Mouse (Mus musculus) hindbrain, postnatal 0 days (tissue): ENCODE data around the gene Ttc24. TPM values are rescaled to one million over a fixed set of nuclear protein-coding genes. Genes with fewer than 3 reads are reported as not detected.

Experiments used
- ATAC-seq: fragments of 200-750 bp; cut with Nextera tagmentation; 2 replicates; pipeline ENCODE4 v1.8.0; 2017; ENCODE audit warnings: mild to moderate bottlenecking, moderate TSS enrichment, moderate library complexity
- DNase-seq: peaks from one replicate; pipeline ENCODE4 v3.0.0-alpha.2; 2015; ENCODE audit warnings: low spot score
- H3K27ac ChIP-seq: fragments of 300-500 bp; sonication (generic); 2 replicates; pipeline ENCODE4 v1.5.1; 2014; ENCODE audit warnings: mild to moderate bottlenecking
- H3K27me3 ChIP-seq: fragments of 300-500 bp; sonication (generic); 2 replicates; pipeline ENCODE4 v1.6.1; 2014; ENCODE audit warnings: low read length, mixed read lengths; ENCODE audit not compliant: insufficient read depth
- H3K36me3 ChIP-seq: fragments of 300-500 bp; sonication (generic); 2 replicates; pipeline ENCODE4 v1.6.1; 2014; ENCODE audit warnings: low read length, mixed read lengths; ENCODE audit not compliant: insufficient read depth
- H3K4me1 ChIP-seq: fragments of 300-500 bp; sonication (generic); 2 replicates; pipeline ENCODE4 v1.6.1; 2014; ENCODE audit warnings: antibody characterized with exemption, low read length, mixed read lengths; ENCODE audit not compliant: insufficient read depth
- H3K4me2 ChIP-seq: fragments of 300-500 bp; sonication (generic); 2 replicates; pipeline ENCODE4 v1.6.1; 2014; ENCODE audit warnings: low read depth, mild to moderate bottlenecking, low read length, moderate library complexity, mixed read lengths
- H3K4me3 ChIP-seq: fragments of 300-500 bp; sonication (generic); 2 replicates; pipeline ENCODE4 v1.5.1; 2014; ENCODE audit warnings: low read length
- H3K9ac ChIP-seq: fragments of 300-500 bp; sonication (generic); replicated peaks from 2 replicates; pipeline ENCODE4 v1.6.1; 2014; ENCODE audit warnings: mild to moderate bottlenecking, low read length, moderate library complexity, mixed read lengths
- H3K9me3 ChIP-seq: fragments of 300-500 bp; sonication (generic); 2 replicates; pipeline ENCODE4 v1.6.1; 2016; ENCODE audit warnings: low read length, mixed read lengths
- CTCF ChIP-seq: IDR thresholded peaks from 2 replicates; pipeline ENCODE4 v1.5.1; 2016; ENCODE audit warnings: antibody characterized with exemption, control low read depth, low read depth
- WGBS: fragments of 180-500 bp; shearing (Covaris S2); extraction: QIAGEN DNeasy Blood & Tissue Kit; methylation state at CpG from one replicate; pipeline ENCODE4 v1.1.7; 2014; 5-methylcytosine and 5-hydroxymethylcytosine counted together
- polyA plus RNA-seq: library from polyadenylated mRNA; unstranded; fragments of >200 nt; fragmentation: Nextera tagmentation; extraction: Ambion mirVana; gene quantifications from 2 replicates; pipeline ENCODE4 v1.2.1, GENCODE M21; 2015
- total RNA-seq: library from RNA; depleted of rRNA; stranded (reverse); fragments of >200 nt; gene quantifications from 2 replicates; pipeline ENCODE4 v1.2.3, GENCODE M21; 2014

Ttc24 gene
- total and polyA plus RNA-seq, 2 experiments from 2014 or later, result not detected

DNA sequence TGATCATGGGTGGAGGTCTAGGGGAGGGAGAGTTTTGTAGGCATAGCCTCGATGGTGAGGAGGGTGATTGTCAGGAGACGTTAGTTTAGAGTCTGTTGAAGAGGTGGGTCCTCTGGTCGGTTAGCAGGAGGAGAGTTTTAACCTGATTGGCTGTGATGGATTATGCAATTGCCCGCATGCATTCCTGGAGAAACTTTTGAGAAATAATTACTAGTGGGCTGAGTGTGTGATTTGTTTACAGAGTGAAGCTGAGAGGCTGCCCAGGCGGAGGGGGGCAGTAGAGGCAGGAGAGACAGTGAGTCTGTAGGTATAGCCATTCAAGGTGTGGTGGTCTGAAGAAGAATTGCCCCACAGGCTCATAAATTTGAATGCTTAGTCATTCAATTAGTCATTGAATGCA, 44.6 kb downstream of the Ttc24 start:
- Histone ChIP-seq H3K4me1 (no peaks in the 10 kb centered on the region), H3K27ac (no peak overlapping the region), H3K9ac (no peak overlapping the region), H3K27me3 (no peaks in the 10 kb centered on the region), H3K4me2 (no peak overlapping the region), H3K9me3 (no peaks in the 10 kb centered on the region), H3K36me3 (no peaks in the 10 kb centered on the region), H3K4me3 (no peak overlapping the region)
- ATAC-seq (no peak), DNase-seq (no peak)
- TF ChIP-seq CTCF, result no peak
- WGBS, result 77% methylated on average over 5 of the region's 5 CpGs

DNA sequence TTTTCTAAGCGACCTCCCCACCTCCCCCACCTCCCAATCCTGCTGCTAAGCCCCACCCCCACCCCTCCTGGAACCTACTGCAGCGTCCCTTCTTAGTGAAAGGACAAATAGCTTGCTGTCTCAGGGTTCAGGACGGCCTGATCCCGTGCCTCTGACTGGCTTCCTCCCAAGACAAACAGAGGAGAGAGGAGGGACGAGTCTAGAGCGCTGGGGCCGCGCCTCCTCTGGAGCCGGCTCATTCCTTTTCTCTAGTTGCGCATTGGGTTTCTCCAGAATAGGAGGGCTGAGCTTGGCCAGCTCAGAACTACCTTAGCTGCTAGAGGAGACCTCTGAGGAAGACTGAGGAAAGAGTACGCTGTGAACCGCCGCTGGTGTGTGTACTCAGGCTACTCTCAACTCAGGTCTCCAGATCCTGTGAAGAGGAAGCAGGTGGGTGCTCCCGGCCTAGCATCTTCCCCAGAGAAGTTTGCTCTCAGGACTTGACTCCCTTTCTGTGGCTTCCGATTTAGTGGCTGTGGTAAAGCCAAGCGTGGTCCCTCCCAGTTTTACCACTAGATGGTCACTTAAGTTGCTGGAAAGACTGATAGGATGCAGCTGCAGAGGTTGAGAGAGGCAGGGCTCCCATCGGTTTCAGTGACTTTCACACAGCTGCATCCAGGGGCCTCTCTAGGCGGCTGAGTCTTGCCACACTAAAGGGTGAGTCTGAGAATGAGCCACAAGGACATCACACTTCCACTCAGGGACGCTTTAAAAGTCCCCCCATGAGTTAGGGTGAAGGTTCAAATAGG, 47.3 kb downstream of the Ttc24 start:
- DNase-seq (peak; percentile 38), ATAC-seq (peak; percentile 45; the same call in 1 of the 2 replicates)
- TF ChIP-seq CTCF, result no peak
- H3K36me3 ChIP-seq, result no peaks in the 10 kb centered on the region
- no peak overlapping the region for H3K4me2 ChIP-seq
- no peaks in the 10 kb centered on the region for H3K27me3 ChIP-seq
- no peak overlapping the region for H3K4me3 ChIP-seq
- no peaks in the 10 kb centered on the region for H3K9me3 ChIP-seq
- H3K9ac ChIP-seq, result no peak overlapping the region
- H3K27ac ChIP-seq, result no peak overlapping the region
- no peaks in the 10 kb centered on the region for H3K4me1 ChIP-seq
- 18% methylated on average over 19 of the region's 19 CpGs for WGBS

DNA sequence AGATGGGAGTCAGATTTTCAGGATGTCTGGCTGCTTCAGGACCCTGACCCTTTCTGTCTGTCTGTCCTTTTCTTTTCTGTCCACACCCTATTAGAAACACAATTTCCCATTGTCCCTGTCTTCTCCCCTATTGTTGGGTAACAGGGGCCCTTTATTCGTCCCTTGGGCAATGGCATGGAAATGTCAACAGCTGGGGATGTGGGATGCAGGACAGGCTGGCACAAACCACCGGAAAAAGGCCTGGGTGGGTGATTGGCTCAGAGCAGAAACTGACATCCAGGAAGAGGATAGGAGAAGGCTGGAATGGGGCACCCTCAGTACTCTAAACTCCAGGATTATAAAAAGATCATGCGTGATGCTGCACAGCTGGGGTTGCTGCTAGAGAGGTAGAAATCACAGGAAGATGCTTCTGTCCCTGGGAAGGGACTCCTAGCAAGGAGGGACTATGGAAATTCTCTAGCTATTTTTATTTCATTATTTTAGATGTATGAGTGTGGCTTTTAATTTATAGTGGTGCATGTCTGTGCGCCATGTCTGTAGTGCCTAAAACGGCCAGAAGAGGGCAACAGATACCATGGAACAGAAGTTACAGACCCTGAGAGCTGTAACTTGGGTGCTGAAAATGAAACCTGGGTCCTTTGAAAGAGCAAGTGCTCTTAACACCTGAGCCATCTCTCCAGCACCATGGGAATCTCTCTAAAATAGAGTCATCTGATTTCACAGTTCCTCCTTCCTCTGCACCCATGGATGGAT, 50.5 kb downstream of the Ttc24 start, which contains the start of gene Hapln2:
TSS of gene Hapln2 (minus strand) at position 150 of the 753 bp plus-strand sequence.
- H3K27ac ChIP-seq, result no peak within 1 kb of the TSS
- ATAC-seq, result no peak
- DNase-seq, result no peak
- peak; percentile 57 for TF ChIP-seq CTCF
- no peak within 1 kb of the TSS for H3K9ac ChIP-seq
- no peaks in the 10 kb centered on the region for H3K9me3 ChIP-seq
- H3K4me2 ChIP-seq, result no peak within 1 kb of the TSS
- H3K36me3 ChIP-seq, result no peaks in the 10 kb centered on the region
- 41% methylated on average over 5 of the region's 5 CpGs for WGBS
- no peak within 1 kb of the TSS for H3K4me3 ChIP-seq
- peaks cover 6% of the 10 kb centered on the region; the same call in 1 of the 2 replicates for H3K4me1 ChIP-seq
- peaks cover 11% of the 10 kb centered on the region for H3K27me3 ChIP-seq

DNA sequence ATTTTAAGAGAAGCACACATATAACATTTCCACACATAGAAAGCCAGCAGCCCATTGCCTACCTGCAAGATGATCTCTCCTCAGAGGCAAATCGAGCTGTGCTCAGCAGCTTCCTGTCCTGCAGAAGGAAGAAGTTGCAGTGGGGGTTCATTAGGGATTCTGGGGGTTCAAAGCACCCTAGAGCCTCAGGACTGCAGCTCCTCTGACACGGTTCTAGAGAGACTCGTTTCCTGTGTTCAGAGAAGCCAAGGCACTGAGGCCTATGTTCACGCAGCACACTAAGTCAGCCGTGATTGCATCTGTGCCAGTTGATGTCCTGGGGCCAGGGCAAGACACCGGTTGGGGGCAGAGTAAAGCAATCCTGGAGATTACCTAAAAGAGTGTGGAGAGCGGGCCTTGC, 51.3 kb downstream of the Ttc24 start:
- ATAC-seq (no peak), DNase-seq (no peak)
- H3K9me3 ChIP-seq, result no peaks in the 10 kb centered on the region
- WGBS, result 61% methylated on average over 7 of the region's 7 CpGs
- no peak overlapping the region for H3K27ac ChIP-seq
- no peak overlapping the region for H3K4me2 ChIP-seq
- H3K4me1 ChIP-seq, result peaks cover 6% of the 10 kb centered on the region; the same call in 1 of the 2 replicates
- no peaks in the 10 kb centered on the region for H3K36me3 ChIP-seq
- no peak overlapping the region for H3K9ac ChIP-seq
- H3K27me3 ChIP-seq, result peaks cover 15% of the 10 kb centered on the region
- no peak overlapping the region for H3K4me3 ChIP-seq
- TF ChIP-seq CTCF, result no peak

DNA sequence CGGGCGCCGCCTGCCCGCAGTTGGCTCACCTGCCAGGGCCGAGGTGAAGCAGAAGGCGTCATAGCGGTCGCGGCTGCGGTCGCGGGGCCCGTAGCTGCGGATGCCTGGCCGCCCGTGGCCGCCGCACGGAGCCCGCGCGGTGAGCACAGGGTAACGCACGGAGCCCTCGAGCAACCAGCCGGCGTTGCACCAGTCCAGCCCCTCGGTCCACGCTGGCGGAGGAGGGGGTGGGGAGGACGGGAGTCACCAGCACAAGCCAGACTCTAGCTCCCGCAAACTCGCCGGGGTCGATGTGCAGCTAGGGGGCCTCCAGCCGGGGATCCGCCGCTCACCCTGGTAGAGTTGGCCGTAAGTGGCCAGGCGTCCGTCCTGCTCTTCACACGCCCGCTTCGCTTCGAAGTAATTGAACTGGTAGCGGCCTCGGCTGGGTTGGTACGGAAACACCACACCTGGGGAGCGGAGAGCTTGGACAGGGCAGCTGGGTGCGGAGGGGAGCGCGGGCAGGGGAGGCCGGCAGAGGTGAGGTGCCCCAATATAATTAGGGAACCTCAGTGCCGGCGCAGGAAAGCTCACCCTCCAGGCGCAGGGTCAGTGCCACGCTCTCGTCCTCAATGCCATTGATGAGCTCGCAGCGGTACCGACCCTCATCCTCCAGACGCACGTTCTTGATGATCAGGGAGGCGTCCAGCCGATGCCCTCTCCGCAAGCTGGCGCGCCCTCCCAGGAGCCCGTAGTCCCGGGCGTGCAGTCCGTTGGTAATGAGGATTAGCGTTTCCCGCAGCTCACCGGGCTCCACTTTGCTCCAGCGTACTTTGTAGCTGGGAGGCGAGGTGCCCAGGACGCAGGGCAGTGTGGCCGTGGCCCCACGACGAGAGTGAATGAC, 54.7 kb downstream of the Ttc24 start:
- Histone ChIP-seq H3K4me2 (peak overlapping the region; percentile 85), H3K4me3 (peak overlapping the region; percentile 52), H3K4me1 (peaks cover 6% of the 10 kb centered on the region; the same call in 1 of the 2 replicates), H3K9me3 (no peaks in the 10 kb centered on the region), H3K27me3 (peaks cover 33% of the 10 kb centered on the region), H3K9ac (peak overlapping the region; percentile 46), H3K27ac (no peak overlapping the region), H3K36me3 (no peaks in the 10 kb centered on the region)
- no peak for TF ChIP-seq CTCF
- DNase-seq (peak; percentile 41), ATAC-seq (peak; percentile 76)
- under 1% methylated on average over 81 of the region's 81 CpGs for WGBS
